Mouse (Mus musculus) limb, embryonic 10.5 days (tissue): Measurements from ENCODE around the gene Eef1akmt1. TPM values are rescaled to one million over a fixed set of nuclear protein-coding genes. Genes with fewer than 3 reads are reported as not detected.

ENCODE experiments used
- DNase-seq: peaks from one replicate; pipeline ENCODE4 v3.0.0-alpha.2; 2017; ENCODE audit warnings: low spot score
- H3K27ac ChIP-seq: fragments of 300-500 bp; sonication (generic); 2 replicates; pipeline ENCODE4 v1.5.1; 2016; ENCODE audit warnings: mild to moderate bottlenecking
- H3K27me3 ChIP-seq: fragments of 300-500 bp; sonication (generic); 2 replicates; pipeline ENCODE4 v1.6.1; 2016; ENCODE audit warnings: low read depth, mild to moderate bottlenecking; ENCODE audit not compliant: poor library complexity, severe bottlenecking
- H3K36me3 ChIP-seq: fragments of 300-500 bp; sonication (generic); 2 replicates; pipeline ENCODE4 v1.6.1; 2016; ENCODE audit warnings: mild to moderate bottlenecking, moderate library complexity
- H3K4me1 ChIP-seq: fragments of 300-500 bp; sonication (generic); 2 replicates; pipeline ENCODE4 v1.6.1; 2016
- H3K4me3 ChIP-seq: fragments of 300-500 bp; sonication (generic); 2 replicates; pipeline ENCODE4 v1.5.1; 2016; ENCODE audit warnings: mild to moderate bottlenecking, moderate library complexity
- H3K9me3 ChIP-seq: fragments of 300-500 bp; sonication (generic); replicated peaks from 2 replicates; pipeline ENCODE4 v1.6.1; 2016; ENCODE audit warnings: mild to moderate bottlenecking
- WGBS: fragments of 180-500 bp; shearing (Covaris S2); methylation state at CpG from one replicate; pipeline ENCODE4 v1.1.7; 2016; 5-methylcytosine and 5-hydroxymethylcytosine counted together
- polyA plus RNA-seq: library from polyadenylated mRNA; unstranded; fragments of >200 nt; fragmentation: Nextera tagmentation; extraction: Ambion mirVana; gene quantifications from 2 replicates; pipeline ENCODE4 v1.2.1, GENCODE M21; 2016

Eef1akmt1 gene
- polyA plus RNA-seq, 1 experiment from 2014 or later = 115 TPM

- DNase-seq = no peak
- H3K4me3 ChIP-seq = no peak overlapping the region
- no peaks in the 10 kb centered on the region for H3K9me3 ChIP-seq
- 41% methylated on average over 7 of the region's 7 CpGs for WGBS
- no peak overlapping the region for H3K27ac ChIP-seq
- H3K27me3 ChIP-seq = peaks cover 48% of the 10 kb centered on the region
- peaks cover 22% of the 10 kb centered on the region for H3K4me1 ChIP-seq
- H3K36me3 ChIP-seq = no peaks in the 10 kb centered on the region
Observed at GRCm38 (mm10) chr14:57527122-57527521, 44.3 kb downstream of the Eef1akmt1 start.

GRCm38 (mm10) chr14:57526050-57526623 is 45.3 kb downstream of the Eef1akmt1 start:
- no peak for DNase-seq
- no peaks in the 10 kb centered on the region for H3K36me3 ChIP-seq
- peak overlapping the region; percentile 86 for H3K4me3 ChIP-seq
- no peak overlapping the region for H3K27ac ChIP-seq
- peaks cover 48% of the 10 kb centered on the region for H3K27me3 ChIP-seq
- WGBS = 54% methylated on average over 10 of the region's 10 CpGs
- H3K4me1 ChIP-seq = peaks cover 22% of the 10 kb centered on the region
- no peaks in the 10 kb centered on the region for H3K9me3 ChIP-seq

GRCm38 (mm10) chr14:57525388-57526049 is 45.9 kb downstream of the Eef1akmt1 start:
- no peaks in the 10 kb centered on the region for H3K9me3 ChIP-seq
- no peaks in the 10 kb centered on the region for H3K36me3 ChIP-seq
- peak; percentile 88 for DNase-seq
- H3K27me3 ChIP-seq = peaks cover 48% of the 10 kb centered on the region
- WGBS = 1% methylated on average over 59 of the region's 60 CpGs
- peak overlapping the region; percentile 80 for H3K27ac ChIP-seq
- peak overlapping the region; percentile 86 for H3K4me3 ChIP-seq
- peaks cover 22% of the 10 kb centered on the region for H3K4me1 ChIP-seq

- Histone ChIP-seq H3K4me3 (peak within 1 kb of the TSS; percentile 86), H3K36me3 (no peaks in the 10 kb centered on the region), H3K4me1 (peaks cover 22% of the 10 kb centered on the region), H3K9me3 (no peaks in the 10 kb centered on the region), H3K27me3 (peaks cover 48% of the 10 kb centered on the region), H3K27ac (peak within 1 kb of the TSS; percentile 80)
- peak; percentile 66 for DNase-seq
- WGBS = 9% methylated on average over 104 of the region's 104 CpGs
Observed at GRCm38 (mm10) chr14:57524671-57525387, 46.6 kb downstream of the Eef1akmt1 start, which contains the start of gene Il17d. TSS of gene Il17d (plus strand) at chr14:57524777.

- peak overlapping the region; percentile 86; the same call in 1 of the 2 replicates for H3K4me3 ChIP-seq
- peaks cover 48% of the 10 kb centered on the region for H3K27me3 ChIP-seq
- no peaks in the 10 kb centered on the region for H3K36me3 ChIP-seq
- H3K9me3 ChIP-seq = no peaks in the 10 kb centered on the region
- 89% methylated on average over 9 of the region's 9 CpGs for WGBS
- DNase-seq = no peak
- peaks cover 17% of the 10 kb centered on the region for H3K4me1 ChIP-seq
- H3K27ac ChIP-seq = no peak overlapping the region
Observed at GRCm38 (mm10) chr14:57523762-57524161, 47.6 kb downstream of the Eef1akmt1 start.

- Histone ChIP-seq H3K4me3 (no peak overlapping the region), H3K36me3 (no peaks in the 10 kb centered on the region), H3K9me3 (no peaks in the 10 kb centered on the region), H3K27me3 (no peaks in the 10 kb centered on the region), H3K27ac (no peak overlapping the region), H3K4me1 (no peaks in the 10 kb centered on the region)
- WGBS = 90% methylated on average over 7 of the region's 7 CpGs
- no peak for DNase-seq
Observed at GRCm38 (mm10) chr14:57517001-57517400, 54.4 kb downstream of the Eef1akmt1 start.

GRCm38 (mm10) chr14:57515156-57515762 is 56.2 kb downstream of the Eef1akmt1 start:
- no peak for DNase-seq
- WGBS = 86% methylated on average over 6 of the region's 6 CpGs
- H3K36me3 ChIP-seq = no peaks in the 10 kb centered on the region
- no peaks in the 10 kb centered on the region for H3K4me1 ChIP-seq
- no peaks in the 10 kb centered on the region for H3K27me3 ChIP-seq
- H3K4me3 ChIP-seq = no peak overlapping the region
- no peaks in the 10 kb centered on the region for H3K9me3 ChIP-seq
- H3K27ac ChIP-seq = no peak overlapping the region

GRCm38 (mm10) chr14:57509554-57509953 is 61.9 kb downstream of the Eef1akmt1 start:
- Histone ChIP-seq H3K27me3 (no peaks in the 10 kb centered on the region), H3K27ac (no peak overlapping the region), H3K9me3 (no peaks in the 10 kb centered on the region), H3K36me3 (no peaks in the 10 kb centered on the region), H3K4me3 (no peak overlapping the region), H3K4me1 (no peaks in the 10 kb centered on the region)
- DNase-seq = no peak
- 67% methylated on average over 6 of the region's 6 CpGs for WGBS

GRCm38 (mm10) chr14:57503729-57504128 is 67.7 kb downstream of the Eef1akmt1 start:
- H3K27me3 ChIP-seq = no peaks in the 10 kb centered on the region
- H3K4me3 ChIP-seq = no peak overlapping the region
- H3K9me3 ChIP-seq = no peaks in the 10 kb centered on the region
- no peak overlapping the region for H3K27ac ChIP-seq
- no peak for DNase-seq
- H3K36me3 ChIP-seq = peaks cover 4% of the 10 kb centered on the region; the same call in 1 of the 2 replicates
- 92% methylated on average over 6 of the region's 6 CpGs for WGBS
- H3K4me1 ChIP-seq = no peaks in the 10 kb centered on the region

Other genes starting within 250 kb of the Eef1akmt1 start
- 9.3 and 12.7 TPM in 2 replicates for gene Cryl1, start 173.1 kb downstream of the Eef1akmt1 start, polyA plus RNA-seq
- gene Ift88, start 147.6 kb downstream of the Eef1akmt1 start, polyA plus RNA-seq = 8.3 and 11.4 TPM in 2 replicates
- gene Il17d, start 46.8 kb downstream of the Eef1akmt1 start, polyA plus RNA-seq = 0.26 and 0.95 TPM in 2 replicates
- gene Xpo4, start 93.8 kb upstream of the Eef1akmt1 start, polyA plus RNA-seq = 30.3 and 33.4 TPM in 2 replicates
- not detected in 2 replicates for gene Gm49361, start 174.5 kb upstream of the Eef1akmt1 start, polyA plus RNA-seq
- gene Lats2, start 186.8 kb upstream of the Eef1akmt1 start, polyA plus RNA-seq = 16.3 and 21.0 TPM in 2 replicates
- gene Sap18, start 226.6 kb upstream of the Eef1akmt1 start, polyA plus RNA-seq = 25.2 and 34.5 TPM in 2 replicates